Mouse (Mus musculus) liver, adult 2 months (tissue): ENCODE measurements at regions not wholly inside any gene's neighbourhood (a gene's known extent, or its start where the extent isn't known, plus 50 kb on each side); places are given as distances from the start of the nearest gene placed in this dataset.

ENCODE experiments used
- CTCF ChIP-seq: fragments of 200-500 bp; IDR thresholded peaks from 2 replicates; pipeline ENCODE4 v1.5.1; 2011; ENCODE audit warnings: low read depth, low read length, control low read depth
- POLR2A ChIP-seq: fragments of 200-500 bp; IDR thresholded peaks from 2 replicates; pipeline ENCODE4 v1.6.1; 2011; ENCODE audit warnings: low read length, control low read depth; ENCODE audit not compliant: insufficient read depth; ENCODE audit errors: extremely low read depth

DNA sequence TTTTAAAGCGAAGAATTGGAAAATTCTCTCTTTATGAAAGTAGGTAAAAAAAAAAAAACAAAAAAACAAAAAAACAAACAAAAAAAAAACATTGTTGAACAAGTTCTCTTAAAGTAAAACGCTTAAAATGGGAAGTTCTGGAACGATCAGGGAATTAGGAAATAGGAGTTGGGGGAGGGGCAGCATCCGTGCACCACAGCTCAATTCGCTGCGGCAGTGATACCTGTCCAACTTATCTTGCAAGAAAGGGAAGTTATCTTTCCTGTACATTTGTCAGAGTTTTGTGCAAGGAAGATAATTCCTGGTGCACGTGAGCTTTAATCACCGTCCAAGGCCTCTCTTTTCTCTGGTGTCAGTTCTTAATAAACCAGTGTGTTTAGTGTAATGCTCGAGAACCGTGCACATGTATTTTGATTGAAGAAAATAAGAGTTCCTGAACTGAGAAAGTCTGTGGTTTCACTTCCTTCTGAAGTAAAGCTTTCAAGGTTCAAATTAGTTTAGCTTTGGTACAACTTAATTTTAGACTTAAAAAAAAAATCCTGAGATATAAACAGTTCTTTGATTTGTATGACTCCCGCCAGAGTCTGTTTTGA, 158.3 kb upstream of the Fn1 start:
- TF ChIP-seq CTCF (no peak), POLR2A (no peak)
